Mouse (Mus musculus) left cerebral cortex, adult 2 months (tissue): ENCODE measurements around the gene Zfp964. TPM values are rescaled to one million over a fixed set of nuclear protein-coding genes. Genes with fewer than 3 reads are reported as not detected.
"Not testable (repeated sequence)": the region's sequence is repeated elsewhere in the genome, so short reads cannot be mapped to it uniquely, and the experiment has no call there.

Experiments
- DNase-seq, 2 experiments: peaks; one replicate each; pipeline ENCODE4 v3.0.0; 2021 to 2022; ENCODE audit warnings: low spot score in 2 of 2, mixed read lengths in 1 of 2; ENCODE audit errors: extremely low spot score in 1 of 2
- H3K27ac ChIP-seq: fragments of 200-600 bp; 2 replicates; pipeline ENCODE4 v1.8.1; 2022
- H3K4me3 ChIP-seq: fragments of 200-600 bp; 2 replicates; pipeline ENCODE4 v1.8.1; 2022
- CTCF ChIP-seq: fragments of 200-600 bp; IDR thresholded peaks from 2 replicates; pipeline ENCODE4 v1.8.1; 2022; ENCODE audit warnings: antibody characterized with exemption, mild to moderate bottlenecking, moderate library complexity
- intact Hi-C: fragments of 180-260 bp; cut with DNase I; formaldehyde crosslinking; loops from one replicate; pipeline ENCODE4 v1.15.1; 2025
- long read RNA-seq, 2 experiments: library from polyadenylated mRNA; stranded (forward); transcript quantifications; one replicate each; pipeline ENCODE4 v2.0.0; 2021; ENCODE audit warnings: borderline mapping rate in 2 of 2
- total RNA-seq, 2 experiments: library from RNA; stranded (reverse); gene quantifications; 2 replicates each; pipeline ENCODE4 v1.2.3; 2021

The Zfp964 gene
- total RNA-seq, result 1 to 10 TPM; 3.5 to 4.6 TPM
- long read RNA-seq, experiment 1, partial matches to known transcripts, result 0 of 2 reads
- long read RNA-seq, experiment 1, other reads (novel, unspliced or antisense), result 0 of 2 reads
- long read RNA-seq, experiment 2, full-length matches to known transcripts, result 1 of 1 reads
- long read RNA-seq, experiment 2, partial matches to known transcripts, result 0 of 1 reads
- long read RNA-seq, experiment 2, other reads (novel, unspliced or antisense), result 0 of 1 reads

- H3K4me3 ChIP-seq, result peak within 1 kb of the TSS; percentile 67
- H3K27ac ChIP-seq, result peak within 1 kb of the TSS; percentile 63
- DNase-seq, result peak; percentile 94
- TF ChIP-seq CTCF, result no peak
- intact Hi-C loops, result loop anchor here (1.0 to 2.0 kb wide), 3 partner anchors 29 to 137 kb away; partner anchors contain the start of genes Atp13a1, Zfp866 and Zfp868
These were observed at the start of gene Zfp964 for GRCm38 (mm10) chr8:69654358-69654981. Zfp964 (plus strand) TSS chr8:69654479.

GRCm38 (mm10) chr8:69614687-69615086 lies 39.6 kb upstream of the Zfp964 start:
- no peak overlapping the region for H3K27ac ChIP-seq
- intact Hi-C loops, result no loop called here
- TF ChIP-seq CTCF, result peak; percentile 51

DNA sequence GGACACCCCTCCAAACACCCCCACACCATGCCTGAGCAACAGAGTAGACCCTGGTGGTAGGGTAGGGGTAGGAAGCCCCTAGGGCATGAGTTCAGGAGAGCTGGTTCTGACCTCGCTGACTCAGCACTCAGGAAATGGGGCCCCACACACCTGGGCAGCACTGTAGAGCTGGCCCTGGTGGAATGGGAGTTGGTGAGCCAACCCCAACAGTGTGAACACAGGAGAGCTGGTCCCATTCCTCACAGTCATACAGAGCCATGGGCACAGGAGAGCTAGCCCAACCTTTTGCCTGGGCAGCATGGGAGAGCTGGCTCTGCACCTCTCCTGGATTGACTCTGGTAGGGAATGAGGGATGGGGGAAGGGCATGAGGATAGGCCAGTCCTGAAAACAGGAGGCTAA lies 36.2 kb upstream of the Zfp964 start:
- Histone ChIP-seq H3K4me3 (no peak overlapping the region), H3K27ac (no peak overlapping the region)
- no peak for DNase-seq
- intact Hi-C loops, result no loop called here
- TF ChIP-seq CTCF, result no peak

More at GRCm38 (mm10) chr8:69614687-69615086, 39.6 kb upstream of the Zfp964 start:
- no peak overlapping the region for H3K4me3 ChIP-seq
- no peak for DNase-seq

DNA sequence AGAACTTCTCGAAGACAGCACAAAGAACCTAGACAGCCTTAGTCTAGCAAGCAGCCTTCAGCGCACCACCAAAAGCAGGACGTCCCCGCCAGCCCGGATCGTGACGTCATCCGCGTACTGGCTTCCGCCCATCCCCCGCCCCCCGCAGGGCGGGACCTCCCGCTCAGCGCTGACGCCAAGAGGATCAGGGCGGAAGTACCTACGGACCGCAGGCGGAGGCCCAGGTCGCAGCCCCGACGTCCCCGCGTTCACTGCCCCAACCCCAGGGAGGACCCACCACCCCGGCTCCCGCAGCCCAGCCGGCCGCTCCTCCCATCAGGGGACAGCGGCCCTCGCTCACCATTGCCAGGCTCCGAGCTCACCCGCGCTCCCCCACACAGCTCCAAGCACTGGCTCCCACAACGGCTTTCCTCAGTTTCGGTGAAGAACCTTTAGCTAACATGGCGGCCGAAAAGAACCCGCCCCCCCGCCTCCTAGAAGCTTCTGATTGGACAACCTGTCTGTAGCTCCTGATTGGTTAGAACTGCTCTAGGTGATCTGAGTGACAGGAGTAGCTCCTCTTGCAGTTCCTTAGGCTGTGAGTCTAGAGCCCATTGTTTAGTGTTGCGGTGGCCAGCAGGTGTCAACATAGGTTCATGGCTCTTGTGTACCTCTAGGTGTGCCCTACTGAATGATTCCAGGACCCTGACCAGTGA lies 29.0 kb upstream of the Zfp964 start, which contains the start of gene Zfp868:
TSS of gene Zfp868 (minus strand) at position 454 of the 695 bp plus-strand sequence.
- peak; percentile 38 for TF ChIP-seq CTCF
- peak within 1 kb of the TSS; percentile 93 for H3K4me3 ChIP-seq
- peak; percentile 97 to 99 for DNase-seq
- H3K27ac ChIP-seq, result peak within 1 kb of the TSS; percentile 99
- intact Hi-C loops, result loop anchor here (1.0 kb wide), 2 partner anchors 29 to 91 kb away; partner anchors contain the start of gene Zfp964

GRCm38 (mm10) chr8:69653808-69654357 lies 396 bp upstream of the Zfp964 start:
- DNase-seq, result no peak
- no peak overlapping the region; the same call in 1 of the 2 replicates for H3K27ac ChIP-seq
- TF ChIP-seq CTCF, result peak; percentile 20; the same call in 1 of the 2 replicates
- H3K4me3 ChIP-seq, result peak overlapping the region; percentile 67
- intact Hi-C loops, result loop anchor here (1.0 to 2.0 kb wide), 3 partner anchors 29 to 137 kb away; partner anchors contain the start of genes Atp13a1, Zfp866 and Zfp868

DNA sequence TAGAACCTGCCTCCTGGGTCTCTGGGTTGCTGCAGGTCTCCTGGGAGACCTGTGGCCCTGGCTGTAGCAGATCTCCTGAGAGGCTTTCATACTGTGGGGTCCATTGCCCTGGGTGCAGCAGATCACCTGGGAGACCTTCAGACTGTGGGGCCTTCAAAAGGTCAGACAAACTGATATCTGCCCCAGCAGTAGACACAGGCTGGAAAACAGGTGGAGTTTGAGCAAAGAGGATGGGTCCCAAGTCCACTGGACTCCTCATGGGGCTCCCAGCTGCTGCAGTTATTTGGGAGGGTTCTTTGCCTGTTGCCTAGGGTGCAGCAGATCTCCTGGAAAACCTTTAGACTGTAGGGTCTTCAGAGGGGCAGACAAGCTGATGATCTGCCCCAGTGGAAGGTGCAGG lies 7.0 kb downstream of the Zfp964 start:
- intact Hi-C loops, result no loop called here
- no peak for TF ChIP-seq CTCF
- no peak overlapping the region for H3K27ac ChIP-seq
- no peak overlapping the region for H3K4me3 ChIP-seq
- no peak for DNase-seq

DNA sequence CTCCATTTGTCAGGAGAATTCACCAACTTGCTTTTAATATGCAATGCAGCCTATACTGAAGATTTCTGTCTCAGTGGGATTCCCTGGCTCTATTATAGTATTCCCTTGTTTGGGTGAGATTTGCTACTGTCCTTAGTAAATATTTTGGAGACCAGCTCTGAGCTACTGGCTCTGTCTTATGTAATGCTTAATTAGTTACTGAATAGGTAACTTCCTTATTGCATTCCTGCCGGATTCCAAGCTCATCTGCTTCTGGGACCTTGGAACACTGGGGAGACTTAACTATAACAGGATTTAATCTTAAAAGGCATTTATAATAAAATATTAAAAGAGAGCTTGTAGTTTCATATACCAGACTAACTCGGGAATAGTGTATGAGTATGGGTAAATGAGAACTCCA lies 10.8 kb downstream of the Zfp964 start:
- intact Hi-C loops, H3K4me3 ChIP-seq, DNase-seq, H3K27ac ChIP-seq: not testable (repeated sequence)

DNA sequence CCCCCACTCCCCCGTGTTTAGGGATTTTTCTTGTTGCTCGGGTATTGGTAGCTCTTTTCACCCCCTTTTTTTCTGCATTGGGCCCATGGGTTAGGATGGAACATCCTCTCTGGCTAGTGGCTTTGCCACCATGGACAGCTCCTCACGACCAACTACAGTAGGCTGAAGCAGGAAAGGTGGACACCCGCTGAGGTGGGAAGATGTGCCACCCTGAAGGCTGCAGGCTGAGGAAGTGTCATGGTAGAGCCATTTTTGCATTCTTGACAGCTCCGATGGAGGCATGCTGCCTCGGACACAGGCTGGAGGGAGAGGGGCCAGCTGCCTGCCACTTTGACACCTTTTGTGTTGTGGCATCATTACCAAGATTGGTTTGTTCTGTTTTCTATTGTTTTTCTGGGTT lies 47.5 kb downstream of the Zfp964 start:
- DNase-seq, result no peak
- intact Hi-C loops, result loop anchor here (1.0 kb wide), 1 partner anchor 12 kb away; no protein-coding TSS in a partner anchor
- H3K27ac ChIP-seq, result no peak overlapping the region
- no peak for TF ChIP-seq CTCF
- no peak overlapping the region for H3K4me3 ChIP-seq

DNA sequence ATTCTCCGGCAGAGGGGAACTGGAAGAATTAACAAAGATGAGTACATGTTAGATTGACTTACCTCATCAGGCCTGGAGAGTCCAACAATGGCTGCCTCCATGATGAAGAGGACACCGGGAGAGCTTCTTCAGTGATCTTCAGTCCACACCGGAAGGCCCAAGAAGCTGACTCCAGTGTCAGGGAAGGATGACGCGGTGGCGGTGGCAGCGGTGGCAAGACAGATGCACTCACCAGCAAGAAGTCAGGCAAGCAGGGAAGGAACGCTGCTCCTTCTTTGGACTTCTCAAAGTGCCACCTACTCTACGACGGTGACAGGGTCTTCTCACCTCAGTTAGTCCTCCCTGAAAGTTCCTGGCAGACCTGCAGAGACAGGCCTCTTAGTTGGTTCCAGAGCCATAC lies 56.3 kb downstream of the Zfp964 start, which contains the start of gene Zfp869:
TSS of gene Zfp869 (minus strand) at position 101 of the 400 bp plus-strand sequence.
- DNase-seq, H3K27ac ChIP-seq, intact Hi-C loops, H3K4me3 ChIP-seq: not testable (repeated sequence)

GRCm38 (mm10) chr8:69713516-69713915 lies 59.2 kb downstream of the Zfp964 start:
- Histone ChIP-seq H3K27ac (no peak overlapping the region), H3K4me3 (no peak overlapping the region)
- DNase-seq, result no peak
- intact Hi-C loops, result no loop called here
- TF ChIP-seq CTCF, result no peak

GRCm38 (mm10) chr8:69715366-69715765 lies 61.1 kb downstream of the Zfp964 start:
- TF ChIP-seq CTCF, result no peak
- intact Hi-C loops, result no loop called here

More at GRCm38 (mm10) chr8:69715366-69715765, 61.1 kb downstream of the Zfp964 start:
- DNase-seq, result no peak
- Histone ChIP-seq H3K27ac (peak overlapping the region; percentile 21; the same call in 1 of the 2 replicates), H3K4me3 (peak overlapping the region; percentile 90)

Other genes starting within 250 kb of the Zfp964 start
- gene Gm9495, start 200.9 kb upstream of the Zfp964 start, total RNA-seq, result under 1 TPM; 0.14 TPM
- gene Gm7697, start 131.5 kb upstream of the Zfp964 start, total RNA-seq, result not detected
- gene Zfp868, start 28.9 kb upstream of the Zfp964 start, total RNA-seq, result 10 to 100 TPM; 18.9 to 19.7 TPM
- gene Zfp869, start 56.2 kb downstream of the Zfp964 start, total RNA-seq, result 10 to 100 TPM; 19.9 to 22.6 TPM
- 1 to 10 TPM; 3.7 to 3.9 TPM for gene Zfp963, start 95.5 kb downstream of the Zfp964 start, total RNA-seq
- gene Gm20422, start 120.4 kb downstream of the Zfp964 start, total RNA-seq, result 1 to 10 TPM in 1 of 2 experiments, under 1 TPM in 1; 1.00 to 1.4 TPM
- gene Atp13a1, start 136.7 kb downstream of the Zfp964 start, total RNA-seq, result 10 to 100 TPM; 37.2 to 38.5 TPM
- gene Zfp866, start 136.7 kb downstream of the Zfp964 start, total RNA-seq, result 10 to 100 TPM; 28.7 to 28.8 TPM
- 10 to 100 TPM; 13.1 to 22.5 TPM for gene Gmip, start 154.2 kb downstream of the Zfp964 start, total RNA-seq
- gene Lpar2, start 167.9 kb downstream of the Zfp964 start, total RNA-seq, result under 1 TPM; 0.41 to 0.75 TPM
- 10 to 100 TPM; 18.5 to 20.7 TPM for gene Pbx4, start 178.0 kb downstream of the Zfp964 start, total RNA-seq
- under 1 TPM; 0.63 to 0.91 TPM for gene Cilp2, start 233.2 kb downstream of the Zfp964 start, total RNA-seq
- gene Tssk6, start 247.7 kb downstream of the Zfp964 start, total RNA-seq, result under 1 TPM in 1 of 2 experiments, not detected in 1; 0.25 TPM
- gene Ndufa13, start 248.1 kb downstream of the Zfp964 start, total RNA-seq, result 100 to 1,000 TPM; 145 to 146 TPM
- 10 to 100 TPM; 25.8 to 30.7 TPM for gene Yjefn3, start 248.2 kb downstream of the Zfp964 start, total RNA-seq